Mouse (Mus musculus) midbrain, embryonic 14.5 days (tissue): ENCODE data around the gene Bicral. TPM values are rescaled to one million over a fixed set of nuclear protein-coding genes. Genes with fewer than 3 reads are reported as not detected.

Experiments used
- ATAC-seq: fragments of 200-750 bp; cut with Nextera tagmentation; 2 replicates; pipeline ENCODE4 v1.8.0; 2017; ENCODE audit warnings: moderate number of reproducible peaks, moderate library complexity; ENCODE audit not compliant: low FRiP score, low TSS enrichment
- DNase-seq: peaks from one replicate; pipeline ENCODE4 v3.0.0-alpha.2; 2015
- H3K27ac ChIP-seq: fragments of 300-500 bp; sonication (generic); replicated peaks from 2 replicates; pipeline ENCODE4 v1.5.1; 2014; ENCODE audit warnings: mild to moderate bottlenecking, low read depth, low read length, moderate library complexity
- H3K27me3 ChIP-seq: fragments of 300-500 bp; sonication (generic); 2 replicates; pipeline ENCODE4 v1.6.1; 2014; ENCODE audit warnings: low read length, control low read depth, mixed read lengths; ENCODE audit not compliant: control insufficient read depth, insufficient read depth
- H3K36me3 ChIP-seq: fragments of 300-500 bp; sonication (generic); 2 replicates; pipeline ENCODE4 v1.6.1; 2014; ENCODE audit warnings: low read length, control low read depth; ENCODE audit not compliant: control insufficient read depth, insufficient read depth
- H3K4me1 ChIP-seq: fragments of 300-500 bp; sonication (generic); 2 replicates; pipeline ENCODE4 v1.6.1; 2014; ENCODE audit warnings: mild to moderate bottlenecking, antibody characterized with exemption, low read length, control low read depth; ENCODE audit not compliant: control insufficient read depth, insufficient read depth
- H3K4me2 ChIP-seq: fragments of 300-500 bp; sonication (generic); 2 replicates; pipeline ENCODE4 v1.6.1; 2014; ENCODE audit warnings: mild to moderate bottlenecking, low read length, moderate library complexity
- H3K4me3 ChIP-seq: fragments of 300-500 bp; sonication (generic); replicated peaks from 2 replicates; pipeline ENCODE4 v1.5.1; 2014; ENCODE audit warnings: low read depth, low read length
- H3K9ac ChIP-seq: fragments of 300-500 bp; sonication (generic); replicated peaks from 2 replicates; pipeline ENCODE4 v1.6.1; 2014; ENCODE audit warnings: mild to moderate bottlenecking, low read length, moderate library complexity
- H3K9me3 ChIP-seq: fragments of 300-500 bp; sonication (generic); 2 replicates; pipeline ENCODE4 v1.6.1; 2016; ENCODE audit warnings: low read length, control low read depth, mixed read lengths; ENCODE audit not compliant: control insufficient read depth
- WGBS: fragments of 180-500 bp; shearing (Covaris S2); extraction: QIAGEN DNeasy Blood & Tissue Kit; methylation state at CpG from one replicate; pipeline ENCODE4 v1.1.7; 2014; 5-methylcytosine and 5-hydroxymethylcytosine counted together
- polyA plus RNA-seq: library from polyadenylated mRNA; unstranded; fragments of >200 nt; fragmentation: Nextera tagmentation; extraction: Ambion mirVana; gene quantifications from 2 replicates; pipeline ENCODE4 v1.2.1, GENCODE M21; 2014

The Bicral gene
- polyA plus RNA-seq, 1 experiment from 2014 or later, result 11.6 TPM

GRCm38 (mm10) chr17:46879841-46880311 is 21.6 kb upstream of the Bicral start:
- ATAC-seq, result no peak
- peak; percentile 35 for DNase-seq

DNA sequence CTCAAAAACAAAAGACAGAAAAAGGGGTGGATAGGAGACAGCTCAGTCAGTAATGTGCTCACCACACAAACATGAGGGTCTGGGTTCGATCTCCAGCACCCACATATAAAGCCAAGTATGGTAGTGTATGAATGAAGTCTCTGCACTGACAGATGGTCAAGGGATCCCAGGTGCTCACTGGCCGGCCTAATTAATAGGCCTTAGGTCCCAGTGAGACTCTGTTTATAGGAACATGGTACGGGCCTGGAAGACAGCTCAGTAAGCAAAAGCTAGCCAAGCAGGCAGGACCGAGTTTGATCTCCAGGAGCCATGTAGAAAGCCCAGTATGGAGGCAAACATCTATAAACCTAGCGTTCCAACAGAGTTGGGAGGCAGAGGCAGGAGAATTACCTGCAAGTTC is 18.8 kb upstream of the Bicral start:
- Histone ChIP-seq H3K27ac (no peak overlapping the region), H3K36me3 (no peaks in the 10 kb centered on the region), H3K9ac (no peak overlapping the region), H3K4me2 (no peak overlapping the region), H3K4me3 (no peak overlapping the region), H3K9me3 (no peaks in the 10 kb centered on the region), H3K27me3 (no peaks in the 10 kb centered on the region), H3K4me1 (0 out of 2 replicates have a peak, but pooled peaks cover 3% of the 10 kb centered on the region)
- no peak for DNase-seq
- WGBS, result 66% methylated on average over 5 of the region's 5 CpGs
- no peak for ATAC-seq

More at GRCm38 (mm10) chr17:46879841-46880311, 21.6 kb upstream of the Bicral start:
- Histone ChIP-seq H3K27ac (no peak overlapping the region; the same call in 1 of the 2 replicates), H3K9ac (no peak overlapping the region), H3K4me2 (no peak overlapping the region), H3K9me3 (no peaks in the 10 kb centered on the region), H3K27me3 (no peaks in the 10 kb centered on the region), H3K4me3 (no peak overlapping the region), H3K4me1 (no peaks in the 10 kb centered on the region), H3K36me3 (no peaks in the 10 kb centered on the region)
- WGBS, result 52% methylated on average over 14 of the region's 14 CpGs

GRCm38 (mm10) chr17:46876371-46876950 is 18.2 kb upstream of the Bicral start:
- H3K27ac ChIP-seq, result no peak overlapping the region
- no peaks in the 10 kb centered on the region for H3K27me3 ChIP-seq
- H3K4me2 ChIP-seq, result no peak overlapping the region
- no peaks in the 10 kb centered on the region for H3K9me3 ChIP-seq
- WGBS, result 82% methylated on average over 8 of the region's 8 CpGs
- no peak overlapping the region for H3K9ac ChIP-seq
- no peak for ATAC-seq
- H3K36me3 ChIP-seq, result no peaks in the 10 kb centered on the region
- no peak overlapping the region for H3K4me3 ChIP-seq
- H3K4me1 ChIP-seq, result 0 out of 2 replicates have a peak, but pooled peaks cover 3% of the 10 kb centered on the region
- no peak for DNase-seq

DNA sequence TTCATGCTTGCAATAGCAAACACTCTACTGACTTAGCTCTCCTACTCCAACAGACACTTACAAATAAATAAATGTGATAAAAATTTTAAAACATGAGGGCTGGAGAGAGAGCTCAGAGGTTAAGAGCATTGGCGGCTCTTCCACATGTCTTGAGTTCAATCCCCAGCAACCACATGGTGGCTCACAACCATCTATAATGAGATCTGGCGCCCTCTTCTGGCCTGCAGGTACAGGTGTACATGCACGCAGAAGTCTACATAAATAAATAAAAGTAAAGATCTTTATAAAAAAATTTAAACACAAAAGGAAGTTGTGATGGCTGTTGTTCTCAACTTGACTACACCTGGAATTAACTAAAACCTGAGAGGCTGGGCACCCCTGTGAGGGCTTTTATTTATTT is 17.3 kb upstream of the Bicral start:
- H3K27me3 ChIP-seq, result no peaks in the 10 kb centered on the region
- H3K36me3 ChIP-seq, result no peaks in the 10 kb centered on the region
- WGBS, result 68% methylated on average over 3 of the region's 3 CpGs
- no peak overlapping the region for H3K27ac ChIP-seq
- H3K4me3 ChIP-seq, result no peak overlapping the region
- no peak for DNase-seq
- no peak overlapping the region for H3K4me2 ChIP-seq
- H3K9ac ChIP-seq, result no peak overlapping the region
- 0 out of 2 replicates have a peak, but pooled peaks cover 3% of the 10 kb centered on the region for H3K4me1 ChIP-seq
- H3K9me3 ChIP-seq, result no peaks in the 10 kb centered on the region
- ATAC-seq, result no peak

GRCm38 (mm10) chr17:46874133-46874532 is 15.9 kb upstream of the Bicral start:
- Histone ChIP-seq H3K9me3 (no peaks in the 10 kb centered on the region), H3K27ac (no peak overlapping the region), H3K4me3 (no peak overlapping the region), H3K4me2 (no peak overlapping the region), H3K36me3 (no peaks in the 10 kb centered on the region), H3K27me3 (no peaks in the 10 kb centered on the region), H3K9ac (no peak overlapping the region), H3K4me1 (0 out of 2 replicates have a peak, but pooled peaks cover 3% of the 10 kb centered on the region)
- DNase-seq (peak; percentile 18), ATAC-seq (no peak)
- WGBS, result 47% methylated on average over 10 of the region's 10 CpGs

DNA sequence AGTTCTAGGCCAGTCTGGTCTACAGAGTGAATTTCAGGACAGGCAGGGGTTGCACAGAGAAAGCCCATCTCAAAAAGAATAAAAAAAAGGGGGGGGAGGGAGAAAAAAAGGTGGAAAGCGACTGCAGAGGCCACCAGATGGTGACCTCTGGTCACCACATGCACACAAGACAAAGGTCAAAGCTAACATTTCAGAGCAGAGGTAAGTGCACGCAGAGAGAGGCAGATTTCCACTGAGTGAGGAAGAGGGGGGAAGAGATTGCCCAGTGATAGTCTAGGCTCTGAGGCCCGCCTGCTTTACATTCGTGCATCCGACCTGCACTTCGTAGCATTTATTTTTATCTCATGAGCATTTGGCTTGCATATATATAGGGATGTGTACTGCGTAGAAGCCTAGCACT is 14.5 kb upstream of the Bicral start:
- H3K9me3 ChIP-seq, result no peaks in the 10 kb centered on the region
- H3K36me3 ChIP-seq, result no peaks in the 10 kb centered on the region
- H3K4me2 ChIP-seq, result no peak overlapping the region
- H3K4me1 ChIP-seq, result 0 out of 2 replicates have a peak, but pooled peaks cover 3% of the 10 kb centered on the region
- H3K9ac ChIP-seq, result no peak overlapping the region
- WGBS, result 81% methylated on average over 7 of the region's 7 CpGs
- H3K27ac ChIP-seq, result no peak overlapping the region
- ATAC-seq, result no peak
- H3K27me3 ChIP-seq, result no peaks in the 10 kb centered on the region
- DNase-seq, result no peak
- no peak overlapping the region for H3K4me3 ChIP-seq

DNA sequence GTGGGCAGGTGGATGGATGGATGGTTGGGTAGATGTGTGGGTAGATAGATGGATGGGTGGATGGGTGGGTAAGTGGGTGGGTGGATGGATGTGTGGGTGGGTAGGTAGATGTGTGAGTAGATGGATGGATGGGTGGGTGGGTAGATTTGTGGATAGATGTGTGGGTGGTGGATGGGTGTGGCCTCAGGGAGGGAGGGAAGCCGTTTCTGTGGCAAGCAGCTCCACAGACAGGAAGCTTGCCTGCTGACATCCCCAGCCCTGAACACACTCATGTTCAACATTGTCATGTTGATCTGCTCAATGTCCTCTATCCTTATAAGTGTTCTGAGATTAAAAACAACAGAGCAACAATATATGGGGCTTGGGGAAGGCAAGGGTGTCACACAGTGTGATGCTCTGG is 12.6 kb upstream of the Bicral start:
- Histone ChIP-seq H3K9ac (no peak overlapping the region), H3K4me3 (no peak overlapping the region), H3K36me3 (no peaks in the 10 kb centered on the region), H3K9me3 (no peaks in the 10 kb centered on the region), H3K4me2 (no peak overlapping the region), H3K27me3 (no peaks in the 10 kb centered on the region), H3K27ac (no peak overlapping the region), H3K4me1 (0 out of 2 replicates have a peak, but pooled peaks cover 3% of the 10 kb centered on the region)
- ATAC-seq (no peak), DNase-seq (no peak)
- 68% methylated on average over 1 of the region's 1 CpGs for WGBS

GRCm38 (mm10) chr17:46870204-46870798 is 12.0 kb upstream of the Bicral start:
- H3K4me1 ChIP-seq, result 0 out of 2 replicates have a peak, but pooled peaks cover 3% of the 10 kb centered on the region
- no peak overlapping the region for H3K9ac ChIP-seq
- no peak overlapping the region for H3K4me3 ChIP-seq
- H3K27me3 ChIP-seq, result no peaks in the 10 kb centered on the region
- 95% methylated on average over 5 of the region's 5 CpGs for WGBS
- no peak overlapping the region for H3K4me2 ChIP-seq
- DNase-seq (no peak), ATAC-seq (no peak)
- no peaks in the 10 kb centered on the region for H3K36me3 ChIP-seq
- H3K27ac ChIP-seq, result no peak overlapping the region
- H3K9me3 ChIP-seq, result no peaks in the 10 kb centered on the region

DNA sequence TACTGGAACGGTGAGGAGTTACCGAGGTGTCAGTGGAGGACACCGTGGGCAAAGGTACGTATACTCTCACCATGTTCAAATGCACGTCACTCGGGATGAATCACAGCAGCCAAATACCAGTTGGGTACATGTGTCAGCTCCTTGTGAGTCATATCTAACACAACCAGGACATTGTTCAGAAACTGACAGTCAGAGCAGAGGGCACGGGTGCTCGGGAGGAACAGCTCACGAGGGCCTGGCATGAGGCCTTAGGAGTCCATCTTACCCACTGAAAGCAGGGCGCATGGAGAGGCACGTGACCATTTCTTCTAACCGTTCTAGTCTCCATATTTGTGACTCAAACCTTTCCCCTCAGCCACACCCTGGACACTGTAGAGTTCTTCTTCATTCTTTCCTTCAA is 8.6 kb upstream of the Bicral start:
- Histone ChIP-seq H3K9ac (no peak overlapping the region), H3K4me3 (no peak overlapping the region), H3K4me2 (no peak overlapping the region), H3K27me3 (no peaks in the 10 kb centered on the region), H3K36me3 (no peaks in the 10 kb centered on the region), H3K9me3 (no peaks in the 10 kb centered on the region), H3K27ac (no peak overlapping the region), H3K4me1 (no peaks in the 10 kb centered on the region)
- DNase-seq (no peak), ATAC-seq (no peak)
- WGBS, result 94% methylated on average over 12 of the region's 12 CpGs
